Mouse (Mus musculus) intestine, embryonic 16.5 days (tissue): ENCODE data around the gene Tspan18. TPM values are rescaled to one million over a fixed set of nuclear protein-coding genes. Genes with fewer than 3 reads are reported as not detected.
A peak's percentile ranks its signal among the peaks of the same experiment; 100 is the strongest.

ENCODE experiments used
- ATAC-seq: fragments of 200-750 bp; cut with Nextera tagmentation; 2 replicates; pipeline ENCODE4 v1.8.0; 2017; ENCODE audit warnings: moderate TSS enrichment, moderate library complexity
- H3K27ac ChIP-seq: fragments of 300-500 bp; sonication (generic); 2 replicates; pipeline ENCODE4 v1.5.1; 2014; ENCODE audit warnings: mild to moderate bottlenecking, low read length
- H3K27me3 ChIP-seq: fragments of 300-500 bp; sonication (generic); replicated peaks from 2 replicates; pipeline ENCODE4 v1.6.1; 2014; ENCODE audit warnings: low read length, control low read depth, mixed read lengths; ENCODE audit not compliant: control insufficient read depth, insufficient read depth
- H3K36me3 ChIP-seq: fragments of 300-500 bp; sonication (generic); 2 replicates; pipeline ENCODE4 v1.6.1; 2014; ENCODE audit warnings: low read length, control low read depth; ENCODE audit not compliant: control insufficient read depth, insufficient read depth
- H3K4me1 ChIP-seq: fragments of 300-500 bp; sonication (generic); 2 replicates; pipeline ENCODE4 v1.6.1; 2014; ENCODE audit warnings: low read length, control low read depth, mixed read lengths; ENCODE audit not compliant: control insufficient read depth, insufficient read depth
- H3K4me2 ChIP-seq: fragments of 300-500 bp; sonication (generic); 2 replicates; pipeline ENCODE4 v1.6.1; 2014; ENCODE audit warnings: low read depth, low read length, control low read depth
- H3K4me3 ChIP-seq: fragments of 300-500 bp; sonication (generic); 2 replicates; pipeline ENCODE4 v1.5.1; 2014; ENCODE audit warnings: mild to moderate bottlenecking, low read length
- H3K9ac ChIP-seq: fragments of 300-500 bp; sonication (generic); 2 replicates; pipeline ENCODE4 v1.6.1; 2014; ENCODE audit warnings: low read depth, low read length
- H3K9me3 ChIP-seq: fragments of 300-500 bp; sonication (generic); 2 replicates; pipeline ENCODE4 v1.6.1; 2016; ENCODE audit warnings: low read length, control low read depth; ENCODE audit not compliant: control insufficient read depth
- WGBS: fragments of 180-500 bp; shearing (Covaris S2); extraction: QIAGEN DNeasy Blood & Tissue Kit; methylation state at CpG from one replicate; pipeline ENCODE4 v1.1.7; 2014; 5-methylcytosine and 5-hydroxymethylcytosine counted together
- polyA plus RNA-seq: library from polyadenylated mRNA; unstranded; fragments of >200 nt; fragmentation: Nextera tagmentation; extraction: Ambion mirVana; gene quantifications from 2 replicates; pipeline ENCODE4 v1.2.1, GENCODE M21; 2015

Tspan18 gene
- polyA plus RNA-seq, 1 experiment from 2014 or later: 19.5 TPM

- Histone ChIP-seq H3K27me3 (no peaks in the 10 kb centered on the region), H3K4me2 (no peak overlapping the region), H3K27ac (no peak overlapping the region), H3K36me3 (0 out of 2 replicates have a peak, but pooled peaks cover 3% of the 10 kb centered on the region), H3K9me3 (no peaks in the 10 kb centered on the region), H3K4me1 (peaks cover 18% of the 10 kb centered on the region), H3K9ac (no peak overlapping the region), H3K4me3 (no peak overlapping the region)
- ATAC-seq: no peak
- WGBS: 92% methylated on average over 3 of the region's 3 CpGs
These were observed 132.3 kb downstream of the Tspan18 start for GRCm38 (mm10) chr2:93201997-93202396.

GRCm38 (mm10) chr2:93200681-93201340, 133.5 kb downstream of the Tspan18 start:
- H3K4me3 ChIP-seq: no peak overlapping the region
- H3K27me3 ChIP-seq: no peaks in the 10 kb centered on the region
- no peaks in the 10 kb centered on the region for H3K9me3 ChIP-seq
- H3K4me1 ChIP-seq: peaks cover 18% of the 10 kb centered on the region
- WGBS: 56% methylated on average over 10 of the region's 10 CpGs
- no peak overlapping the region for H3K27ac ChIP-seq
- H3K4me2 ChIP-seq: no peak overlapping the region
- H3K9ac ChIP-seq: no peak overlapping the region
- ATAC-seq: peak; percentile 23
- H3K36me3 ChIP-seq: 0 out of 2 replicates have a peak, but pooled peaks cover 3% of the 10 kb centered on the region

- peak; percentile 11 for ATAC-seq
- Histone ChIP-seq H3K36me3 (0 out of 2 replicates have a peak, but pooled peaks cover 3% of the 10 kb centered on the region), H3K4me3 (no peak overlapping the region), H3K4me2 (no peak overlapping the region), H3K27me3 (no peaks in the 10 kb centered on the region), H3K27ac (no peak overlapping the region), H3K9me3 (no peaks in the 10 kb centered on the region), H3K9ac (no peak overlapping the region), H3K4me1 (peaks cover 18% of the 10 kb centered on the region)
- 40% methylated on average over 13 of the region's 13 CpGs for WGBS
These were observed 134.8 kb downstream of the Tspan18 start for GRCm38 (mm10) chr2:93199531-93199974.

DNA sequence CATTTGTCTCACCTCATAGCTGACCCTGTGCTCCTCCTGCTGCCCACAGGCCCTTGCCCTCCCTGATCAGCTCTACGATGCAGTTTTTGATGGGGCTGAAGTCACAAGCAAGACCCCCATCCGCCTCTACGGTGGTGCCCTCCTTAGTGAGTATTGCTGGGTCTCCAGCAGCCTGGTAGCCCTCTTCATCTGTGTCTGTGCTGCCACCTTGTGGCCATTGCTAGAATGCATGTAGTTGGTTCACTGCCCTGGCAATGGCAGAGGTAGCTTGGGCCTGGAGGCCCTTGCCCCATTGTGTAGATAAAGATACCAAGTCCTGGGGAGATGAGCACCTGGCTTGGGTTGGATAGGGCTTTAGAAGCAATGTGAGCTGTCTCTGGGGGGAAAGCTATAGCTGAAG, 135.5 kb downstream of the Tspan18 start:
- H3K36me3 ChIP-seq: 0 out of 2 replicates have a peak, but pooled peaks cover 3% of the 10 kb centered on the region
- H3K27ac ChIP-seq: no peak overlapping the region
- H3K4me2 ChIP-seq: no peak overlapping the region
- H3K4me1 ChIP-seq: peaks cover 18% of the 10 kb centered on the region
- H3K9me3 ChIP-seq: no peaks in the 10 kb centered on the region
- ATAC-seq: peak; percentile 37; the same call in 1 of the 2 replicates
- H3K4me3 ChIP-seq: no peak overlapping the region
- H3K9ac ChIP-seq: no peak overlapping the region
- H3K27me3 ChIP-seq: no peaks in the 10 kb centered on the region
- WGBS: 26% methylated on average over 3 of the region's 3 CpGs

GRCm38 (mm10) chr2:93193806-93194205, 140.5 kb downstream of the Tspan18 start:
- Histone ChIP-seq H3K4me2 (no peak overlapping the region), H3K9me3 (no peaks in the 10 kb centered on the region), H3K4me1 (peaks cover 39% of the 10 kb centered on the region), H3K4me3 (no peak overlapping the region), H3K36me3 (no peaks in the 10 kb centered on the region), H3K9ac (no peak overlapping the region), H3K27me3 (no peaks in the 10 kb centered on the region), H3K27ac (no peak overlapping the region)
- WGBS: 57% methylated on average over 4 of the region's 4 CpGs
- no peak for ATAC-seq

DNA sequence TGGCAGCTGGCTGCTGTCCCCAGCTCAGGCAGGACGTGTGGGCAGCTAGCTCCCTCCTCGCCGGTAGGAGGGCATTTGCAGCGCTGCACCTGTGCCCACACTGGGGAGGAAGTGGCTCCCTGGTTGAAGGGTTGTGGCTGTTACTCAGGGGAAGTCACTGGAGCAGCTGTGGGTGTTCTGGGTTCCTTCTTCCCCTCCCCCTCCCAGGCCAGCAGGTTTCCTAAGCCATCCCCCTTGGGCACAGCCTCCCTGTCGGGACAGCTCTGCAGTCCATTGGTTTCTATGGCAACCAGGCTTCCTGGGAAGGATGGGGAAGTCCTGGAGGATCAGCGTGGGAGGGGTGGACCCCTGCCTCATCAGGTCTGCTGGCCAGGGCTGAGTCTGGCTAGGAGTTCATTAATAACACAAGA, 141.6 kb downstream of the Tspan18 start:
- Histone ChIP-seq H3K36me3 (no peaks in the 10 kb centered on the region), H3K4me2 (no peak overlapping the region), H3K27ac (no peak overlapping the region), H3K27me3 (no peaks in the 10 kb centered on the region), H3K9ac (no peak overlapping the region), H3K9me3 (no peaks in the 10 kb centered on the region), H3K4me3 (no peak overlapping the region), H3K4me1 (peaks cover 39% of the 10 kb centered on the region)
- WGBS: 21% methylated on average over 6 of the region's 6 CpGs
- ATAC-seq: no peak

DNA sequence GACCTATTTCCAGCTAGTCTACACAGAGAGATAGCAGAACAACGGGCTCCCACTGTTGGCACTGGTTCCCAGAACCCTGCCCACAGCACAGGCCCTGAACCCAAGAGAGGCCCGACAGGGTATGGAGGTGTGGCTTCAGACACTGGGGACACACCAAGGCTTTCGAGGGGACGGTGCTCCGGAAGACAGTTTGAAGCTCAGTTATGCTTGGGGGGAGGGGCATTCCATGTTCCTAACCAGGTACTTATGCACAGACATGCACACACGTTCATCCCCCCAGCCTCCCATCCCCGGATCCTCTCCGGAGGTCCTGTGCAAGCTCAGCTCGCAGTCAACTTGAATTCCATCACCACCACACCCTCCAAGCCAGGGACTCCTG, 142.1 kb downstream of the Tspan18 start:
- no peaks in the 10 kb centered on the region for H3K27me3 ChIP-seq
- H3K9ac ChIP-seq: no peak overlapping the region
- no peak overlapping the region for H3K27ac ChIP-seq
- no peaks in the 10 kb centered on the region for H3K36me3 ChIP-seq
- H3K4me1 ChIP-seq: peaks cover 39% of the 10 kb centered on the region
- H3K4me3 ChIP-seq: no peak overlapping the region
- ATAC-seq: no peak
- no peaks in the 10 kb centered on the region for H3K9me3 ChIP-seq
- no peak overlapping the region for H3K4me2 ChIP-seq
- WGBS: 32% methylated on average over 9 of the region's 9 CpGs

DNA sequence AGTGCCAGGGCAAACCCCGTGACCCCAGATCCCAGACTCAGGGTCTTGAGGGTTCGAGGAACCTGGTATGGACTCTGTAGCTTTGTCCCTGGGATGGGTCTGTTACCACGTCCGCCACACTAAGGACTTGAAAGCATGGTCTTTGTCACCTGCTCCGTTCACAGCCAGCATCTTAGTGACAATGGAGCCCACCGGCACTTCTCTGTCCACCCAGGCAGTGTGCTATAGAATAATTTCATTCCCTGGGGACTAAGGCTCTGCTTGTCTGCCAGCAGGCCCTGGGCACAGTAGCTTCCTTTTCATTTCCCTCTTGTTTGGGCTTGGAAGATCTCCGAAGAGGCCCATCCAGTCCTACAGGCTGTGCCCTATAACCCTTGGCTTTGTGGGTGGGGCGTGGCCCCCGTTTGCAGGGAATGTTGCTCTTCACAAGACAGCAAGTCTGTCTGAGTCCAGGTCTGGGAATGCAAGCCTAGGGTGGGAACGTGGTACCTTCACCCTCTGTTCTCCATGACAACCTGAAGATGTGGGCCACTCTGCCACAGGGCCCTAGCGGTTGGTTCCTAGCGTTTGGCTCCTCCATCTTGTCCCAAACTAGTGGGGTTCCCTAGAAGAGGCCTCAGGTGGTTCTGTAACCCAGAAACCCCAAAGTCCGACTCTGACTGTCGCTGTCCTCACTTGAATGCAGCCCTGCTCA, 142.7 kb downstream of the Tspan18 start:
- H3K9ac ChIP-seq: no peak overlapping the region
- no peaks in the 10 kb centered on the region for H3K9me3 ChIP-seq
- WGBS: 64% methylated on average over 14 of the region's 14 CpGs
- H3K4me1 ChIP-seq: peaks cover 42% of the 10 kb centered on the region
- H3K4me2 ChIP-seq: 0 out of 2 replicates have a peak overlapping the region, but pooled peaks have one; percentile 14
- no peak overlapping the region for H3K4me3 ChIP-seq
- no peaks in the 10 kb centered on the region for H3K27me3 ChIP-seq
- no peaks in the 10 kb centered on the region for H3K36me3 ChIP-seq
- ATAC-seq: no peak
- H3K27ac ChIP-seq: no peak overlapping the region

GRCm38 (mm10) chr2:93190771-93191487, 143.4 kb downstream of the Tspan18 start:
- peak overlapping the region; percentile 57; the same call in 1 of the 2 replicates for H3K27ac ChIP-seq
- H3K4me2 ChIP-seq: peak overlapping the region; percentile 14; the same call in 1 of the 2 replicates
- ATAC-seq: no peak
- no peak overlapping the region for H3K4me3 ChIP-seq
- H3K27me3 ChIP-seq: no peaks in the 10 kb centered on the region
- peaks cover 42% of the 10 kb centered on the region for H3K4me1 ChIP-seq
- H3K36me3 ChIP-seq: no peaks in the 10 kb centered on the region
- 18% methylated on average over 9 of the region's 9 CpGs for WGBS
- H3K9me3 ChIP-seq: no peaks in the 10 kb centered on the region
- H3K9ac ChIP-seq: peak overlapping the region; percentile 52; the same call in 1 of the 2 replicates
